Mouse (Mus musculus) 3T3-L1 (cell line): ENCODE results near the gene Cxcr2.
"Not testable (repeated sequence)": the region's sequence is repeated elsewhere in the genome, so short reads cannot be mapped to it uniquely, and the experiment has no call there.

Experiments
- DNase-seq: peaks from one replicate; pipeline ENCODE4 v3.0.0-alpha.2; 2015; ENCODE audit warnings: low read depth, low spot score

Cxcr2 gene

DNA sequence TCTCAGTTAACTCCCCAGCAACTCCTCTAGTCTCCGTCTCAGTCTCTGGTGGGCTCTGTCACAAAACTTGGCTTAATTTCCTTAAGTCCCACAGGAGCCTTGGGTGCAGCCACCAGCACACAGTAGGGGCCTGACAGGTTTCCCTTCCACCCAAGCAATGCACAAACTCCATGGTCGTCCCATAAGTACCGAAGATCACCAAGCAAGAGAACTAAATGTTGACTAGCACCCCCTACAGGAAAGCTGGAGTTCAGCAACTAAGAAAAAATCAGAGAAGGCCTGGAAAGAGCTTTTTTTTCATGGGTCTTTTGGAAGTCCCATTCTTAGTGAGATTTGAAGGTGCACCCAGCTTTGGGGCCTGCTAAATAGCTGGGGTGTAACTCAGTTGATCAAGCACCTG is 14.4 kb upstream of the Cxcr2 start:
- DNase-seq, result no peak

DNA sequence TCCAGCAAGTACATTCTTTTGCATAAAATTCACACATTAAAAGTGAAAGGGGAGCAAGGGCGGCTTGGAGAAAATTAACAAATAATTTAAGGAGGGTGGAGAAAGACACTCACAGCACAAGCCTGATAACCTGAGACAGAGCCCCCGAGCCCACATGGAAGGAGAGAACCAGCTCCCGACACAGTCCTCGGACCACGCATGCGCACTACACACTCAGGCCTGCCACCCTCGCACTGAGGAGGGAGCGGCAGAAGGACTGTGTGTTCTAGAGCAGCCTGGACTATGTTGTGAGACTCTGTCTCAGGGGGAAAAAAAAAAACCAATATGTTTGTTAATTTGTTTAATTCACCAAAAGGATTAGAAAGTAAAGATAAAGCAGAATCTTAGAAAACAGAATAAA is 12.0 kb upstream of the Cxcr2 start:
- DNase-seq, result no peak

DNA sequence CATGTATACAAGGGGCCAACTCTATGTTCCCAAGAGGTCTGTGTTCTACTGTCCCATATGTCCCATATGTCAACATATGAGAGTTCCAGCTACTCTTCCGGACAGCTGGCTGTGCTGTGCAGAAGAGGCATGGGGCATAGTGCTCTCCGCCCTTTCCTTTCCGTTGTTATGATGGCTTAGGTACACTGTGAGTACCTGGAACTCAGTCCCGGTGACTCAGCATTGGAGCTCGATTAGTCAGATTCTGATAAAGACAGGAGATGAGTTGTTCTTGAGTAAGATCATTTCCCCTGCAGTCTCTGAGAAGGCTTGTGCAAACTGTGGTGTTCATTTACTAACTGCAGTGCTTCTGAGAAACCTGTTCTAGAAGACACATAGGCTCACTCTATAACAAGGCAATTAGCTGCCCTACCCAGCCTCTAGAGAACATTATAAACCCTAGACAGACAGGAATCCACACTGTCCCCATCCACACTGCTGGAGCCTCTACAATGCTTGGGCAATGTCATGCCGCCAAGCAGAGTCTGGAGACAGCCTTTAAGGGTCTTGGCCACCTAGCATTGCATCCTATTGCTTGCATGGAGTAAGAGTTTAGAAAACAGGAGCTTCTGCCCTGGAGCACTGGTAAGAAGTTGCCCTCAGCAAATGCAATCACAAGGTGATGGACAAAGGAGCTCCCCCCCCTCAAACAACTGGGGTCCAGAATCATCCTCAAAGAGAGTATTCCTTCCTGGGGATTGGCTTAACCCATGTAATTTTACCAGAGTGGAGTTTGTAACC is 4.5 kb upstream of the Cxcr2 start:
- DNase-seq, result peak; percentile 49

DNA sequence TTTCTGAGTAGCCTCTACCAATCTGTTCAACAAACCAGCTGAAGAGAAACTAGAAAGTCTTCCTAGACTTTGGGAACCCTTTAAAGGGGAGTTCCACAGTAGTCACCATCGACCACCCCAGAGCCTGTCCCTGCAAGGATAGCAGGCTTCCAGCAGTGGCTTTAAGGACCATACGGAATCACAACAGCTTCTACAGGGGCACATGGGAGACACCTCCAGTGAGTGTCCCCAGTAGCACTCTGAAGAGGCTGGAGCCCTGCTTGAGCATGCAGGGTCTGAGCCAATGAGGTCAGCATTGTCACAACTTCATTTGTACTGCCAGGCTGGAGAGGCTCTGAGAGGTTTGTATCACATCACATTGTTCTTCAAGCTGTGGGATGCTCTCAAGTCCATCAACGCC is 3.7 kb upstream of the Cxcr2 start:
- no peak for DNase-seq

DNA sequence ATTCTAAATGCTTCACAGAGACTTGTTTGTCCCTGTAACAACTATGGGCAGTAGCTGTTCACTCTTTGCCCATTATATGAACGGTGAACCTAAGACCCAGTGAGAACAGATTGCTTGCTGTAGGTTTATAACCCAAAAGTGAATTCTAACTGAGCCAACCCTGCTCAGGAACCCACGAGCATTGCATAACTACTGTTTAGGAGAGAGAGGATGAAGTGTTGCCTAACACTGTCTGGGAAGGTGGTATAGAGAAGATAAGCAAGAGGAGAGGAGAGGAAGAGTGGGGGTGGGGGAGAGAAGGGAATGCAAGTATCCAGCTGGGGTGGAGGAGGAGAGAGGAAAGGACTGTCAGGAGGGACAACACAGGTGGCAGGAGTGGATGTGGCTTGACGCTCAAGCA is 2.7 kb upstream of the Cxcr2 start:
- no peak for DNase-seq

DNA sequence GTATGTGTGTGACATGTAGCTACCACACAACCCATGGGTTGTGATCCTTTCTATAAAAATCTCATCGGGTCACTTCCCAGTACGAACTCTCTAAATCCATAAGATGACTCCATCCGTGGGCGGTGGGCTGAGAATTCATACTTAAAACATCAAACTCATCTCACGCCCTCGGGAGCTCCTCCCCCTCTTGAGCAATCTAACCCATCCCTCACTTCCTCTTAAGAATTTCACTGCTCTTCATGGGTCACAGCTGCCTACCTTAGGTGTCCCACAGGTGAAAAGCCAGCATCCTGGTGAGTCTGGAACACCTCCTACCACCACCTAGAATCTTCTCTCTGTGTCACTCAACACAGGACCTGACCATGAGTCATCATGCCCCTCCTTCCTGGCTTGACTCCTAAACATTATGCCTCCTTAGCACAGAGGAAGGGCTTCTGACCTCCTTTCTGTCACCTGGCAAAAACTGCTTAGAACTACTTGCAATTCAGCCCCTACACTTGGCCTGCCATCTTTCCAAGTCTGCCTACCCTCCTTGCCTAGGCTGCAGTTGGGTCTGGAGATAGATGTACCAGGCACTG is 1.7 kb downstream of the Cxcr2 start:
- peak; percentile 56 for DNase-seq

DNA sequence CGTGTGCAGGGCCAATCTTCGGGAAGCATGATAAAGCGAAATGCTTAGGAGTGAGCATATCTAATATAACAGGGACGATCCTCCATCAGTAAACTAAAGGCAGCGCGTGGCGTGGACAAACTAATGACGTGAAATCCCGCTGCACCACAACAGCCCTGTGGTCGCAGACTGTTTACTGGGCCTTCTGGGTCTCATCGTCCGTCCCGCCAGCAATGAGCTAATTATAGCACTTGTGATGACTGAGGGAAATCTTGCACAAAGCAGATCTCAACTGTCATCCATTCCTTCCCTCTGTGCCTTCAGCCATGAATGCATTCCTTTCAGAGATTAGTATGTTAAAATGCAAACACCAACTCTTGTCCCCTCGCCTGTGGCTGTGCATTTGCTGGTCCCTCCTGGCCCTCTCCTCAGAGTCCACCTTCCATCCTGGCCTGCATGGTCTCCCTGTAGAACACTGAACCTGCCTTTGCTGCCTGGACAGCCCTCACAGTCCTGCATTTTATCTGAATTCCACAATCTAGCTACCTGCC is 2.7 kb downstream of the Cxcr2 start:
- DNase-seq, result no peak

DNA sequence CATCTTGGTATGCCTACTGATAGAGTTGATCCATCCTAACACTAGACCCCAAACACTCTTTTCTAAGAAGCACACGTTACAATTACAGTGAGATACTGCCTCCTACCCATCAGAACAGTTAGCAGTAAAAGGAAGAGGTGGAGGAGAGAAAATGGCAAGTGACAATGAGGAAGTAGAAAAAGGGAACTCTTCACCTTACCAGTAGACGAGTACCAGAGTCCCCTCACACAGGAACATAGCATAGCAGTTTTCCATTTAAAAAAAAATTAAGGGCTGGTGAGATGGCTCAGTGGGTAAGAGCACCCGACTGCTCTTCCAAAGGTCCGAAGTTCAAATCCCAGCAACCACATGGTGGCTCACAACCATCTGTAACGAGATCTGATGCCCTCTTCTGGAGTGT is 5.8 kb downstream of the Cxcr2 start:
- not testable (repeated sequence) for DNase-seq

DNA sequence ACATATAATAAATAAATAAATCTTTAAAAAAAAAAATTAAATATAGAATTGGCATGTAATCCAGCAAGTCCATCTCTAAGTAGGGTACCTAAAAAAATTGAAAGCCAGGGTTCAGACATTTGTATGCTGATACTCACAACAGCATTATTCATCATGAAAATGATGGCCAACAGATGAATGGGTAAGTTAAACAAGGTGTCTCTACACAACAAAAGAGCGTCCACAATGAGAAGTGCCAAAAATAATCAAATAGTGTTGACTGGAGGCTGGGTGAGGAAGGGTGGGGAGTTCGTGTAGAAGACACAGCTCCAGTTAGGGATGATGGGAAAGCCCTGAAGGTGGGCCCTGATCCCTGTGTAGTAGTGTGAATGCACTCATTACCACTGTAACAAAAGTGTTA is 6.2 kb downstream of the Cxcr2 start:
- no peak for DNase-seq

DNA sequence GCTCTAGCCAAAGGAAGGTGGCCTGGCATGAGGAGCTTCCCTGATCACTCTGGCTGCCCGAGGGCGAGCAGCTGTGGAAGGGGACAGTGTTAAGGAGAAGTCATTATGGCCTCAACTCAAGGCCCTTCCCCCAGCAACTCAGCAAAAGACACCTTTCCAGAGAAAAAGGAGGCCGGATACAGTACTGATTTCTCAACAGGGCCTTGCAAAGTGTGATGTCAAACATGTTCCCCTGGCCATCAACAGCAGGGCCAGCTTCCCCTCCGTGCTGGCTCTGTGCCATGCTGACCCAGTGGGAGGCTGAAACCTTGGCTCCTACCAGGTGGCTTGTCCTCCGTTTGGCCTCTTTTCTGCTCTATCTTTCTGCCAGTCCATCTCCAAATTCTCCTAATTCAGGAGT is 13.3 kb downstream of the Cxcr2 start:
- no peak for DNase-seq

DNA sequence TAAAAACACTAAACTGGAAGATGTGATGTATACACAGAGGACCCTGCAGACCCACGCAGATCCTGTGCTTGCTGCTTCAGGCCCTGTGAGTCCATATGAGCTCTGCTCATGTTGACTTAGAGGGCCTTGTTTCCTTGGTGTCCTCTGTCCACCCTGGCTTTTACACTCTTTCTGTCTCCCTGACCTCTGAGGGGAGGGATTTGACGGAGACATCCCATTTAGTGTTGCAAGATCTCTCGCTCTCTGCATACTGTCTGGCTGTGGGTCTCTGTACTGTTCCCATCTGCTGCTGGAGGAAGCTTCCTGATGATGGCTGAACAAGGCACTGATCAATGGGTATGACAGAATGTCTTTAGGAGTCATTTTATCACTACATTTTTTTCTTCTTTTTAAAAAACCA is 15.9 kb downstream of the Cxcr2 start:
- no peak for DNase-seq

DNA sequence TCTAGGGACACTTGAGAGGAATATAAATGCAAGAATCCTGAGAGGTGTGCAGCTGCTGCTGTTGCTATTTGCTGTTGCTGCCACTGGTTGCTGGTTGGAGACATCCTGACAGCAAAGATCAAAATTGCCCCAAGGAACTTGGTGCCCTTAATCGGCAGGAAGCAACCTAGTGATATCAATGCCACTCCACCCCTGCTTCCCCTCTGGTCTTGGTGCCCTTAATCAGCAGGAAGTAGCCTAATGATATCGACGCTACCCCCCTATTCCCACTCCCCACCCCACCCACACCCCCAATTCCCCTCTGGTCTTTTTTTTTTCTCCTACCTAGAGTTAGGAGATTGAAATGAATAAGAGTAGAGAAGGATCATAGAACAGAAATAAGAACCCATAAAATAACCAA is 18.9 kb downstream of the Cxcr2 start:
- no peak for DNase-seq

DNA sequence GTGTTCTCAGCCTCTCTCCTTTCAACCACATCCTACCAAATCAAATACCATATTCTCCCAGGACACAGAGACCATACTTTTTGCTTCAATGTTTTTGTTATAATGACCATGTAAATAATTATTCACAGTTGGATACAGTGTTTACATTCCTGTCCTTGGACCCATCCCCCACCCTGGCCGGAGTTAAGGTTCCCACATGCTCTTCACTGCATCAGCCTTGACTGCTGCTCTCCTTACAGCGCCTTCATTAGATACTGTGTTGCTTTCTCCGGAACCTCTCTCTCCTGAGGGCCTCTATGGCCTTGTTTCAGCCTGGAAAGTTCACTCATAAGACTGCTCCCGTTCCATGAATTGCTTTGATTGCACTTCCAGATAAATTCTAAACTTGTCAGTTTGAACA is 21.9 kb downstream of the Cxcr2 start:
- no peak for DNase-seq

DNA sequence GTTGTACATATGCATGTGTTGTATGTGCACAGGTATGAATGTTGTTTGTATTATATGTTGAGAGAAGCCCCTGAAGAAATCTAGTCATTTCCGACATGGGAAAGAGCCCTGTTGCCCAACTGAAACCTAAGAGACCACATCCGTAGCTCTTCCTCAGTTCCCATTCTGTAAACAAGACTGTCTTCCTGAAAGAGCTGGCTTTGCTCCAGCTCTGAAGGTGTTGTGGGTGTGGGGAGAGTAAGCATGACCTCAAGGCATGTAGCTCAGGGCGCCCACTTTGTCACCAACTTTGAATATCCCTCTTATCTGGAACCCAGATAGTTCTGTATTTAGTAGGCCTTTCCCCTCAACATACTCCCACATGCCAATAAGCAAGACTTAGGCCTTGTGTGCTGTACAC is 24.8 kb downstream of the Cxcr2 start:
- DNase-seq, result no peak

DNA sequence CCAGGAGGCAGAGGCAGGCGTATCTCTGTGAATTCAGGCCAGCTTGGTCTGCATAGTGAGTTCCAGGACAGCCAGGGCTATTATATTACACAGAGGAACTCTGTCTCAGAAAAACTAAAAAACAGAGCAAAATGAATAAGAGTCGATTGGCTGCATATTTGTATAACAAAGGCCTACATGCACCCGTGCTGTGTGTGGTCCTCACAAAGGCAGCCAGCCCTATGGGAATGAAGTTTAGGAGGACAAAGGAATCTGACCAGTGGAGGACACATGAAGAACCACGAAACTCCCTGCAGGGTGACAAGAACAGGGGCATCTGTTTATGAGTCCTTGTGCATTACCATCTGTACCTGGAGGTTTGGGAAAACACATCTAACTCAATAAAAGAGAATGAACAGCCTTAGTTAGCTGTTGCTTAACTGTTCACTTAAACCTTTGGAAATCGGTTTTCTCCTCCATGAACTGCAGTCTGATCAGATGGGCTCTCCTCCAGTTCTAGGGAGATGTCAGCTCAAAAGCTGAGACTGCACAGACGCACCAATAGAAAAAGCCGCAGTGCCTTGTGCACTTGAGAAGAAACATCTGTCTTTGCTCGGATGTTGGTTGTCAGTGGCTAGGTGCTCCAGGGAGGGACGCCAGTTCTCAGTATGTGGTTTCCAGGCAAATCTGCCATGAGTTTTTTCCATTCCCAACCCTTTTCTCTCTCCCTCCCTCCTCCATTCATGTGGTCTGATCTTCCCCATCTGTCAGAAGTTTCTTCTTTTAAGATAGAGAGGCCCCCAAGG is 26.0 kb downstream of the Cxcr2 start:
- DNase-seq, result no peak

DNA sequence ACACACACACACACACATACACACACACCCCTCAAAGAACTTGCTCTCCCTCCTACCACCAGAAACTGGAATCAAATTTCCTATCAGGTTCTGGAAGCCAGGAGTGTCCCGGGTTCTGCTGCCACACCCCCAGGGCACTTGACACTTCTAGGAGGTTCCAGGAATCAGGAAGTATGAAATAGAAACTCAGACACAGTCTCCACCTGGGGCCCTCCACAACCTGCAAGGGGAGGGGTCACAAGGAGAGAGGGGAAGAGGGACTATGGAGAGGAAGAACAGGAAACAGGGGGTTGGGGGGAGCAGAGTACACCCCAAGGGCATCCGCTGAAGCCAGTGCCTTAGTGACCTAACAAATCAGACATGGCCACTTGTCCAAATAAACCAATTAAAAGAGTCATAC is 27.7 kb downstream of the Cxcr2 start:
- DNase-seq, result no peak

DNA sequence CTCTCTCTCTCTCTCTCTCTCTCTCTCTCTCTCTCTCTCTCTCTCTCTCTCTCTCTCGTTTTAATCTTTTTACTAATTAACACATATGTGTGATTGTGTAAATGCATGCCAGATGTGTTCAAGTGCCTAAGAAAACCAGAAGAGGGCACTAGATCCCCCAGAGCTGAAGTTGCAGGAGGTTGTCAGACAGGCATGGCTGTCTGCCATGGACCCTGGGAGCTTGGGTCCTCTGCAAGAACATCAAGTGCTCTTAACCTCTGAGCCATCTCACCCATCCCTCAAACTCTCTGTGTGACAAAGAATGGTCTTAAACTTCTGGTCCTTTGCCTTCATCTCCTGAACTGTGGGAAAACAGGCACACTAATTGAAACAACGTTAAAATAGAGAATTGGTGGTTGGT is 29.2 kb downstream of the Cxcr2 start:
- no peak for DNase-seq

DNA sequence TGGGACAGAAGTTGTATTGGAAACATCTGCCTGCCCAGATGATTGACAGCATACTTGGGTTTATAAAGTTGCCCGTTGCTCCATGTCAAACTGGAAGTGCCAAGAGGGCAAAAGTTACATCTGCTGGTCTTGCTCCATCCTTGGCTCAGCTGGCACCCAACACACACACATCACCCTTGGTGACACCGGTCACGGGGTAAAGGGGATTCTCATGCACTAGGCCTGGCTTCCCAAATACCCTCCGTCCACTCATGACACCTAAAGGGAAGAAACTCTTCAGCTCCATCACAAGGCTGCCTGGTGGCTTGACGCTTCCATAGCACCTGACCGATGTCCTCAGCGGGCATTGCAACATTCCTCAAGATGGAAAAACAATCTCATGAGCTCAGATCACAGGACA is 36.7 kb downstream of the Cxcr2 start:
- DNase-seq, result no peak

DNA sequence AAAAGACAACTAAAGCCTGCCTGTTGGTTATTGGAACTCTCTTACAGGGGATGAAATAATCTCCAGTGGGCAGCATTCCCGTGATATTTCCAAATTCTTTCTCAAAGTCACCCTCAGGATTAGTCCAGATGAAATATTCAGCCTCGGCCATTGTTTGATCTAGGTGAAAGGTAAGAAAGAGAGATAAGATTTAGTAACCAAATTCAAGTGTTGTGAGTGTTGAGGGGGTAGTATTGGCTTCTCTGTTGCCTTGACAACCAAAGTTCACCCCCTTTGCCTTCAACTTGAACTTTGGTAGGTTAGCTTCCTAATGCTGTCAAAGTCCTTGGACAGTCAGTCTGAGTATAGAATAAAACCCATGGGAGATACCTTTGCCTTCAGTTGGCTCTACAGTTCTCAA is 38.9 kb downstream of the Cxcr2 start:
- DNase-seq, result no peak

DNA sequence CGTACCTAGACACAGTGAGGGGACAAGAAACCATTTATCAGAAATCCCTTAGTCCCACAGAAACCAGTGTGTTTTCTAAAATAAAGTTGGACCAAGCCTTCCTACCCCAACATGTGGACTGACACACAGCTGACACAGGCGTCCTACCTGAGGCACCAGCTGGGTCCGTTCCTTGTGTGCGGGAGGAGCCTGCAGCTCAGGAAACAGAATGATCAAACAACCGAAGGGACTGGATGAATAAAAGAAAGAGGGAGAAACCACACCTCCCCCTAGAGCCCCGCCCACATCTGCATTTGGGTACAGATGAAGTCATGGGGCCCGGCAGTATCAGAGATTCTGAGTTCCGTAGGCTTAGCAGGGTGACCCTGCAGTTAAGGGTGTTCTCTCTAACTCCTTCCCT is 40.7 kb downstream of the Cxcr2 start, which contains the start of gene Cxcr1:
TSS of gene Cxcr1 (minus strand) at position 187 of the 400 bp plus-strand sequence.
- DNase-seq, result no peak

DNA sequence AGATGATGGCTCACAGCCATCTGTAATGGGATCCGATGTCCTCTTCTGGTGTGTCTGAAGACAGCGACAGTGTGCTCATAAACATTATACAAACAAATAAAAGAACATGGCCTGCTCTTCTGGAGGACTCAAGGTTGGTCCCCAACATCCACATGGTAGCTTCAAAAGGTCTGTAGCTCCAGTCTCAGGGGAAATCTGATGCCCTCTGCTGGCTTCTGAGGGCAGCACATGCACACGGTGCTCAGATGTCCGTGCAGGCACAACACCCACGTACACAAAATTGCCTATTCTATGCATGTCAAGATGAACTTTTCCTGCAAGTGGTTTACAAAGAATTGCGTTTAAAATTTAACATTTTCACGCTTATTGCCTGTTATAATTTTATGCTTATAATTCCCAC is 42.2 kb downstream of the Cxcr2 start:
- peak; percentile 57 for DNase-seq

DNA sequence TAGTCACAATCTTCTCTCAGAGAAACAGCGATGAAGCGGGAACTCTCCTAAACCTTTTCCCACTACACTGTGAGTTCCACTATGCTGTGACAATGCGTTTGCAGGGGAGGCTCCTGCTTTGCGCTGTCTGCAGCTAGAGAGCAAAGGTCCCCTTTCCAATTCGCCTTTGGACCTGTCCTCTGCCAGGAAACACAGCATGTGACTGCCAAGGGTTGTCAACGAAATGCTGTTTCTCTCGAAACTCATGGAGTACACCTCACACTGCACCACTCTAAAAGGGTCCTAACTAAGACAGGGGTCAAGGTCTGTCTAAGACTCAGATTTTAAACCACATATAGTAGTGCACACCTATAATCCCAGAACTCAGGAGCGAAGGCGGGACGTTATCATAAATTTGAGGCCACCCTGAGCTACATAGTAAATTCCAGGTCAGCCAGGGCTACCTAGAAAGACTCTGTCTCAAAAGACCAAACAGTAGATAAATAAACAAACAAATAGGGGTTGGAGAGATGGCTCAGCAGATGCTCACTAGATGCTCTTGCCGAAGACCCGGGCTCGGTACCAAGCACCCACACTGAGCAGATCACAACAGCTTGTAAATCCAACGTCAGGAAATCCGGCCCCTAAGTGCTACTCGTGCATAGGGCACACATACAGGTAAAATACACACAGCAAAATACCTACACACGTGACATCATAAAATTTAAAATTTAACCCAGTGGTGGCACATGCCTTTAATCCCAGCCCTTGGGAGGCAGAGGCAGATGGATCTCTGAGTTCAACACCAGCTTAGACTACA is 43.0 kb downstream of the Cxcr2 start:
- no peak for DNase-seq
